In the genomic region with DNA sequence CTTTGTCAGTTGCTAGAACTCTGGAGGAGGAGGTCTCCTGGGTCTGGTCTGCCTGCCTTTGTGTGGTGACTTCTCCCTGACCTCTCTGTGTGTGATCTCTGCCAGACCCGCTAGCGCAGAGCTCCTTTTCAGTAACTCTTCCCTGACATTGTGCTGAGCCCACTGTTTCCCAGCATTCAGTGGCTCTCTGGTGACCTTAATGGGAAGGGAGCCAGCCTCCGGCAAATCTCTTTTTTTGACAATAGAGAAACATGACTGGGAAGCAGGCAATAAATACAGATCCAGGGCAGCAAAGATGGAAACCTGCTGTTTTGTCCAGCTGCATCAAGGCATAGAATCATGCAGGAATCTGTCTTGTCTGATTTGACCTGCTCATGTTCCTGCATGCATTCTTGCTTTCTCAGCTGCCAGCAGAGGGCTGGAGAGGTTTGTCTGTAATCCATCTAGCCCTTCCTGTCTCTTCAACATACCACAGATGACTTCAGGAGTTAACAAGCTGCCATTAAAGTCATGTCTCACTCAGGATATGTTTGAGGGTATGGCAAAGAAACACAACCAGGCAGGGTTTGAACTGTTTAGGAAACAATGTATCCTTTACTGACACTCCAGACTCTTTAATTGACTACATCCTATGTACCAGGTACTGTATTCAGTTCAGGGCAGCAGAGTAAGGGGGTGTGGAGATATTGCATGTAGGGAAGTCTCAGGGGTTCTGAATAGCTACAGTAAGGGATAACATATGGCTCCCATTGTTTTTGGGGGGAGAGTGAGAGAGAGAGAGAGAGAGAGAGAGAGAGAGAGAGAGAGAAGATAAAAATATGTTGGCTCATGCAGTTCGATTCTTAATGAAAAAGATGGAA, we compare ENCODE assay signal across 8 mouse cellular contexts.
A peak's percentile ranks its signal among the peaks of the same experiment; 100 is the strongest.
DNase-seq lines count a peak whose midpoint lies in the region; ATAC-seq and TF ChIP-seq lines count a peak whose summit lies in the region.

No protein-coding gene starts in this region.

- no peaks in the 10 kb centered on the region for H3K27me3 ChIP-seq in liver, embryonic 13.5 days
- no peaks in the 10 kb centered on the region for H3K27me3 ChIP-seq in liver, postnatal 0 days (ENCODE audit: insufficient read depth, low read length)
- no peaks in the 10 kb centered on the region for H3K27me3 ChIP-seq in limb, embryonic 10.5 days (ENCODE audit: low read depth, poor library complexity, severe bottlenecking)
- H3K27me3 ChIP-seq in neural tube, embryonic 14.5 days (ENCODE audit: control insufficient read depth, insufficient read depth, low read length) = no peaks in the 10 kb centered on the region

- no peak overlapping the region for H3K4me2 ChIP-seq in liver, embryonic 13.5 days
- no peak overlapping the region for H3K4me2 ChIP-seq in liver, postnatal 0 days (ENCODE audit: low read depth, low read length)
- no peak overlapping the region for H3K4me2 ChIP-seq in neural tube, embryonic 14.5 days (ENCODE audit: low read depth, low read length)

- no peak overlapping the region for H3K27ac ChIP-seq in liver, embryonic 13.5 days
- H3K27ac ChIP-seq in liver, postnatal 0 days (ENCODE audit: low read depth) = no peak overlapping the region
- 0 out of 2 replicates have a peak overlapping the region, but pooled peaks have one; percentile 17 for H3K27ac ChIP-seq in embryonic fibroblast, embryonic 13.5 days (ENCODE audit: insufficient read depth, low read length)
- H3K27ac ChIP-seq in limb, embryonic 10.5 days = peak overlapping the region; percentile 73
- peak overlapping the region; percentile 58; the same call in 1 of the 2 replicates for H3K27ac ChIP-seq in neural tube, embryonic 14.5 days (ENCODE audit: low read depth, low read length)

- no peak for DNase-seq in liver, embryonic 13.5 days
- no peak for DNase-seq in liver, postnatal 0 days
- peak; percentile 67 for DNase-seq in heart, postnatal 4 days
- DNase-seq in limb, embryonic 10.5 days (ENCODE audit: low spot score) = peak; percentile 52
- DNase-seq in urinary bladder, adult 18-20 months (ENCODE audit: low spot score in 2 of 2) = no peak
- no peak for DNase-seq in left cerebral cortex, adult 8-10 months (ENCODE audit: low spot score in 2 of 2)

- WGBS in liver, embryonic 13.5 days (ENCODE audit: insufficient replicate concordance) = 47% methylated on average over 4 of the region's 4 CpGs
- 36% methylated on average over 4 of the region's 4 CpGs for WGBS in liver, postnatal 0 days (ENCODE audit: insufficient replicate concordance)
- WGBS in limb, embryonic 10.5 days = 25% methylated on average over 4 of the region's 4 CpGs
- 10% methylated on average over 4 of the region's 4 CpGs for WGBS in neural tube, embryonic 14.5 days

- TF ChIP-seq POLR2A in embryonic fibroblast, embryonic 13.5 days (IDR thresholded peaks at IDR 0.05; ENCODE audit: low read depth, low read length) = no peak

- 0 out of 2 replicates have a peak, but pooled peaks have one; percentile 34 for ATAC-seq in liver, embryonic 13.5 days (ENCODE audit: low read depth)
- ATAC-seq in liver, postnatal 0 days = no peak
- ATAC-seq in neural tube, embryonic 14.5 days (ENCODE audit: low read depth) = peak; percentile 60; the same call in 1 of the 2 replicates

- H3K4me3 ChIP-seq in liver, embryonic 13.5 days (replicated peaks) = no peak overlapping the region
- no peak overlapping the region for H3K4me3 ChIP-seq in liver, postnatal 0 days (ENCODE audit: low read depth, low read length)
- H3K4me3 ChIP-seq in embryonic fibroblast, embryonic 13.5 days (ENCODE audit: insufficient read depth, low read length) = no peak overlapping the region
- no peak overlapping the region for H3K4me3 ChIP-seq in limb, embryonic 10.5 days
- H3K4me3 ChIP-seq in neural tube, embryonic 14.5 days (ENCODE audit: low read depth, low read length) = no peak overlapping the region

- TF ChIP-seq CTCF in liver, postnatal 0 days (IDR thresholded peaks at IDR 0.05; ENCODE audit: low read depth) = no peak
- no peak for TF ChIP-seq CTCF in embryonic fibroblast, embryonic 13.5 days (IDR thresholded peaks at IDR 0.05; ENCODE audit: borderline replicate concordance, insufficient read depth, low read length)

- H3K9ac ChIP-seq in liver, embryonic 13.5 days = no peak overlapping the region
- H3K9ac ChIP-seq in liver, postnatal 0 days (replicated peaks) = no peak overlapping the region
- no peak overlapping the region for H3K9ac ChIP-seq in neural tube, embryonic 14.5 days (replicated peaks; ENCODE audit: low read depth, low read length)

- H3K36me3 ChIP-seq in liver, embryonic 13.5 days = no peaks in the 10 kb centered on the region
- H3K36me3 ChIP-seq in liver, postnatal 0 days (replicated peaks; ENCODE audit: insufficient read depth, low read length) = no peaks in the 10 kb centered on the region
- H3K36me3 ChIP-seq in limb, embryonic 10.5 days = no peaks in the 10 kb centered on the region
- no peaks in the 10 kb centered on the region for H3K36me3 ChIP-seq in neural tube, embryonic 14.5 days (ENCODE audit: control insufficient read depth, insufficient read depth, low read length)

- TF ChIP-seq EP300 in liver, postnatal 0 days (IDR thresholded peaks at IDR 0.05; ENCODE audit: low read depth) = no peak

- H3K4me1 ChIP-seq in liver, embryonic 13.5 days (replicated peaks) = no peaks in the 10 kb centered on the region
- no peaks in the 10 kb centered on the region for H3K4me1 ChIP-seq in liver, postnatal 0 days (ENCODE audit: insufficient read depth)
- peaks cover 13% of the 10 kb centered on the region; the same call in 1 of the 2 replicates for H3K4me1 ChIP-seq in embryonic fibroblast, embryonic 13.5 days (ENCODE audit: control insufficient read depth, insufficient read depth, low read length)
- peaks cover 32% of the 10 kb centered on the region for H3K4me1 ChIP-seq in limb, embryonic 10.5 days
- peaks cover 12% of the 10 kb centered on the region; the same call in 1 of the 2 replicates for H3K4me1 ChIP-seq in neural tube, embryonic 14.5 days (ENCODE audit: control insufficient read depth, insufficient read depth, low read length)

- H3K9me3 ChIP-seq in liver, embryonic 13.5 days (replicated peaks) = no peaks in the 10 kb centered on the region
- H3K9me3 ChIP-seq in liver, postnatal 0 days (ENCODE audit: low read length) = no peaks in the 10 kb centered on the region
- no peaks in the 10 kb centered on the region for H3K9me3 ChIP-seq in limb, embryonic 10.5 days (replicated peaks)
- H3K9me3 ChIP-seq in neural tube, embryonic 14.5 days (ENCODE audit: control insufficient read depth, low read length) = no peaks in the 10 kb centered on the region

Comparison
In these comparisons a context has a peak if more than half of its experiments do, and no peak if none do; other contexts are left out.
1. DNase-seq: peak in heart, postnatal 4 days (single experiment) and limb, embryonic 10.5 days (single experiment); none in liver, embryonic 13.5 days (single experiment), liver, postnatal 0 days (single experiment), urinary bladder, adult 18-20 months (0 of 2) and left cerebral cortex, adult 8-10 months (0 of 2).
2. H3K27ac ChIP-seq: peak in embryonic fibroblast, embryonic 13.5 days (single experiment), limb, embryonic 10.5 days (single experiment) and neural tube, embryonic 14.5 days (single experiment); none in liver, embryonic 13.5 days (single experiment) and liver, postnatal 0 days (single experiment).